Mouse (Mus musculus) kidney, postnatal 36 days (tissue): ENCODE data around the gene Creg2.
"Not testable (repeated sequence)": the region's sequence is repeated elsewhere in the genome, so short reads cannot be mapped to it uniquely, and the experiment has no call there.

ENCODE experiments used
- DNase-seq, 2 experiments: peaks; one replicate each; pipeline ENCODE4 v3.0.0; 2021 to 2022; ENCODE audit warnings: mixed read lengths in 2 of 2

Gene Creg2

DNA sequence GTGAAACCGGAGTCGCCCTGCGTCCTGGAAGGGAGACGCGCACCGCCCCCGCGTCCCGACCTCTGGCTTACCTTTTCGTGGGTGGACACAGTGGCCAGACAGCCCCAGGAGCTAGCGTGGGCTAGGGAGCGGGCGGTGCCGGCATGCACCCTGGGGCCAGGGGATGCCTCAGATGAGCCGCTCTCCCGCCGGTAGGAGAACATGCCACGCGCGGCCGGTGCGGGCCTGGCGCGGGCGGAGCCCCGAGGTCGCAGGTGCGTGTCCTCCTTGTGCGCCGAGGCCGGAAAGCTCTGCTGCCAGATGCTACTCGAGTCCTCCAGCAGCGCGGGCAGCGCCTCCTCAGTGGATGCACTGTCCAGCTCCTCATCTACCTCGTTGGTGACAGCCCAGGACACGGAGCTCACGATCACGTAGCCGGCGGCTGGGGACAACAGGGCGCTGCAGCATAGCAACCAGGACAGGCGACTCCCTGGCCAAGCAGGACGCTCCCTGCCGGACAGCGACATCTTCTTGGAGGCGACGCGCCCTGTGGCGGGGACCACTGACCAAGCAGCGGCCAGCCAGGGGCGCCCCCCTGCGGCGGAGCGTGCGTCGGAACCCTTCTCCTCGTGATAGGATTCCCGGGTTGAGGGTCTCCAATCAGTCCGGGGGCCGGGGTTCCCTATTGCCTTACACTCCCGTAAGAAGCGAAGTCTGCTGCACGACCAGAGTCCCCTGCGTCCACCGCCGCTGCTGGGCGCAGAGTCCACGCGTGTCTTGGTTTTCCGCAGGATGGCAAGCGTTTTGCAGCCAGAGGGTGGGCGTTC, 636 bp downstream of the Creg2 start:
- peak; percentile 38 to 80 for DNase-seq

DNA sequence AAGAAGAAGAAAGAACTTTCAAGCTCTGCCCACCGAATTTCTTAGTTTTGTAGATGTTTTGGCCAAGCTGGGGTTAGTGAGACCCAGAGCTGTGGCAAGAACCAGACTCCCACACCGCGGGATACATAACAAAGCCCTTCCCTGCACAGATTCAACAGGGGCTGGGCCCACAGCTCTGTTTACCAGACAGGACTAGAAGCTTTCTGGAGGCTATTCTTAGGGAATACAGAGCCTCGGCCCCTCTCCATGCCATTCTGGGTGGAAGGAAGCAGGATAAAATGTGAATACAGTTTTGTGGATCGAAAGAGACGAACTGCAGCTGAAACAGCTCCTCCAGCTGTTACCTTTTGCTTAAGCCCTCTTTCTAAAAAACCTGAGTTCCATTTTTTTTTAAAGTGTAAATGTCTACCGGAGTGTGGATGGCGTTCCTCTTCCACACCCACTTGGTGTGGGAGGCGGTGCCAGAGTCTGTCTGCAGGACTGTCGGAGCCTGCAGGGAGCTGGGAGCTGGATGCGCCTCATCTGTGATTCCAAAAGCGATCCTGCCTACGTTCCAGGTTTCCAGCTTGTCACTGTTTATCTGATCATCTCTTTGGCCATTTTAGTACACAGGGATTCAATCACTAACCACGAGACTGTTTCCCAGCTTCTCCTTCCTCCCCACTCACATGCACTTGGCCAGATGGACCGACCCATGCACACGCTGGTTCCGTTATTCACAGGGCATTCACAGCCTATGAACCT, 1.4 kb downstream of the Creg2 start:
- no peak for DNase-seq

GRCm38 (mm10) chr1:39648584-39648983, 2.7 kb downstream of the Creg2 start:
- no peak for DNase-seq

- DNase-seq, result peak; percentile 24 to 46
Measured at GRCm38 (mm10) chr1:39645905-39646759, 5.1 kb downstream of the Creg2 start.

- no peak for DNase-seq
Measured at GRCm38 (mm10) chr1:39644333-39644732, 6.9 kb downstream of the Creg2 start.

GRCm38 (mm10) chr1:39641667-39642066, 9.6 kb downstream of the Creg2 start:
- DNase-seq, result no peak

GRCm38 (mm10) chr1:39637139-39637538, 14.1 kb downstream of the Creg2 start:
- no peak for DNase-seq

GRCm38 (mm10) chr1:39636660-39637059, 14.6 kb downstream of the Creg2 start:
- DNase-seq, result no peak

GRCm38 (mm10) chr1:39636196-39636595, 15.1 kb downstream of the Creg2 start:
- DNase-seq, result no peak

GRCm38 (mm10) chr1:39628606-39629005, 22.7 kb downstream of the Creg2 start:
- DNase-seq, result no peak

DNA sequence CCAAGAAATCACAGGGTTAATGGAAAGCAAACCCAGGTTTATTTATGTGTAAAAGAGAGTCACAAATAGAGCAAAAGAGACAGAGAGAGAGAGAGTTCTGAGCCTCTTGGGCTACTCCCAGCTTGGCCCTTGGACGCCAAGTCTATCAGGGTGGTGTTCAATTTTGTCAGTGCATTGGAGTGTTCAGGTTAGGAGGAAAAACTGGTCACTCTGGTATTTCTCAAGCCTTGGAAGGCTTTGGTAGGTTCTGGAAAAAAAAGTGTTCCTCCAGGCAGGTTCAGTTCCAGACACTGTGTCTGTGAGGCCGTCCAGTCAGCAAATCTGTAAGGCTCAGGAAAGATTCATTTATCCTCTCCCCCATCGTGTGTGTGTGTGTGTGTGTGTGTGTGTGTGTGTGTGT, 25.8 kb downstream of the Creg2 start:
- DNase-seq, result no peak

DNA sequence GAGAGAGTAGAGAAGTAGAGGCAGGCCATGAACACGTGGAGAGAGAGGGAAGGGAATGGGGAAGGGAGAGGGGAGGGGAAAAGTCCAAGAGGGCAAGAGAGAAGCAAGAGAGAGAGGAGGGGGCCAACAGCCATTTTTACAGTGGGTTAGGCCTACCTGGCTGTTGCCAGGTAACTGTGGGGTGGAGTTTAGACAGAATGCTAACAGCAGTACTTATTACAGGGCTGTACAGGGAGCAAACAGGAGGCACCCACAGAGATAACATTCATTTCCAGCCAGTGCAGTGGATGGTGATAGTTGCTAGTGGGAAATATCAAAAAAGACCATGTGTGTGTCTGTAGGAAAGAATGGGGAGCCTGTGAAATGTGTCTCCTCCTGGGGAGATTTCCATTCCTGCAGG, 27.5 kb downstream of the Creg2 start:
- no peak for DNase-seq

DNA sequence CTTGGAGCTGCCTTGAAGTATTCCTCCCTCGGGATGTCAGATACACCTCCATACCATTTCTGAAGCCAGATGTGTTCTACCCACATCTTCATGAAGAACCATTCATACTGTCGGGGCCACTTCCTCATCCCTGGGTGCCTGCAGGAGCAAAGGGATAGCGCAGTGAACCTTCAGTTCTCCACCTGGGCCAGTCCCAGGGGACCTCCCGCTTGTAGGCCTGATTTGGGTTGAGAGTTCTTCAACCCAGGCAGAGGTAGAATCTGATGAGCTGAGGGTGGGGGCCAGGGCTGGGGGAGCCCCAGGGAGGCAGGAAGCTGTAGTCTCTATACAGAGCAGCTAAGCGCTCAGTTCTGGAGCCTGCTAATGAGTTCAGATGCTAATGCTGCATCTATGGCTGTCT, 28.2 kb downstream of the Creg2 start:
- no peak for DNase-seq

DNA sequence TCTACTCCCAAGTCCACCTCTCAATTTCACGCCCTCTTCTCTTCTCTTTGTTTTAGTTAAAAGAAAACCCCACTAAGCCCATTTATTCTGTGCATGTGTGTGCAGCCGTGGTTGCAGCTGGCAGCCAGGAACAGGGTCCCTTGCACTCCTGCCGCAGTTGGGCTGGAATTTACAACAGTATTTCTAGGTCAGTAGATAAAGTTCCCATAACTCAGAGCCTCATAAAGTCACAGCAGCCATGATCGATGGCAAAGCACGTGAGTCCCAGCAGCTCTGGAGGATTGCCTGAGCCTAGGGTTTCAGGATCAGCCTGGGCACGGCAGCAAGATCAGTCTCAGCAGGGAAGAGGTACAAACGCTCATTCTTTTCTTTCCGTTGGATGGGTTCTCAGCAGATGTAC, 32.8 kb downstream of the Creg2 start:
- no peak for DNase-seq

DNA sequence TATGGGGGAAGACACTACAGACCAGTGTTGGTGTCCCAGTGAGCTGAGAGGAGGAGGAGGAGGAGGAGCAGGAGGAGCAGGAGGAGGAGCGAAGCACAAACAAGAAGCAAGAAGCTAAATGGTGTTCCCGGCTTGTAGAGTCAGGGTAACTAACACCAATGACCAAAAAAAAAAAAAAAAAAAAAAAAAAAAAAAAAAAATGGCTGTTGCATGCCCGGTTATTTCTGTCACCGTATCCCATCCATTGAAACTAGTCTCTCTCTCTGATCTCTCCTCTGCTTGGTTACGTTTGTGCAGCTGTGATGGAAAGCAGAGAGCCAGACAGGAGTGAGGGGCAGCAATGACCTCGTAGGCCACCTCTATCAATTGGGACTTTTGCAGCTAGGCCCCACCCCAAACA, 35.7 kb downstream of the Creg2 start:
- no peak for DNase-seq

- DNase-seq, result peak in 1 of 2 experiments; percentile 74
Measured at GRCm38 (mm10) chr1:39614462-39615279, 36.6 kb downstream of the Creg2 start.

DNA sequence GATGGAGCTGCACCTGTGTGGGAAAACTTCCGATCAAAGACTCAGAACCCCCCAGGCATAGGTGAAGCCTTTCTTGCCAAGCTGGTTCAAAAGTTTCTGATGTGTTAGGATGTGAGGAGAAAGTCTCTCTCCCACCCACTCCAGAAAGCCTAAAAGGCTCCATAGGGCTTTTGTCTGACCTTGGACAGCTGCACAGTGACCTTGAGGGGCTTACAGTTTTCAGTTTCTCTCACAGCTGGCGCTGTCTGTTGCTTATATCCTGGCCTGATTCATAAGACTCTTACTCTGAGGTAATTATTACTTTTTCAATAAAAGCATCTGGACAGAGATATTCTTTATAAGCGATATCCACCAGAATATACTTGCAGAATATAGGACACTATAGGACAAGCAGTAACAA, 38.2 kb downstream of the Creg2 start:
- no peak for DNase-seq

DNA sequence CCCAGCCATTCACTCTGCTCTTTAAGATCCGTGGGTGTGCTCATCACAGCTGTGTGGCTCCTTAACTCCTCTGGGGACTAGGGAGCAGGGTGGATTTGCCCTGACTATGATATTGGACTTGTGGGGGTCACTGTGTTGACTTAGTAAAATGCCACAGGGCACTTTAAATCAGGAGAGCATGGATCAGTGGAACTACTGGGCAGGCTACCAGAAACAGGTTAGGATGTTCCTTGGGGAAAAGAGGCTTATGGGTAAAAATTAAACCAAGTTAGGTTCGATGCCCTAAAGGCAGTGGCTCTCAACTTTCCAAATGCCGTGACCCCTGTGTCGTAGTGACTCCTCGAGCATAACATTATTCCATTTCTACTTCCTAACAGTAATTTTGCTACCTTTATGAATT, 38.8 kb downstream of the Creg2 start:
- DNase-seq, result peak; percentile 68 to 81

DNA sequence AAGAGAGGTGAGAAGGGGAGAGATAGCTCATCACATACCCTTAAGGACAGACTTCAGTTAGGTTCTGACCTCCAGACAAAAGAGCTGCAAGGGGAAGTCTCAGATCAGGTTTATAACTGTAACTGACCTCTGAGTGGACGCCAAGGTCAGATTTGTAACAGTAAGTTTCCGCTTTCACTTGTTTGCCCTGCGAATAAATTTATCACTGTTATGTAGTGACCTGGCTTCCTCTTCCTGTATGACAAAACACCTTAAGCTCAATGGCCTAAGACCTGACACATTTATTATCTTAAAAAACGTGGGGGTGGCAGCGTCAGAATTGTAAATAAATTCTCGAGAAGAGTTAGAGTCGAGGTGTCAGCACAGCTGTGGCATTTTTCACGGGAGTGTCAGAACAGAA, 42.7 kb downstream of the Creg2 start:
- DNase-seq, result no peak

DNA sequence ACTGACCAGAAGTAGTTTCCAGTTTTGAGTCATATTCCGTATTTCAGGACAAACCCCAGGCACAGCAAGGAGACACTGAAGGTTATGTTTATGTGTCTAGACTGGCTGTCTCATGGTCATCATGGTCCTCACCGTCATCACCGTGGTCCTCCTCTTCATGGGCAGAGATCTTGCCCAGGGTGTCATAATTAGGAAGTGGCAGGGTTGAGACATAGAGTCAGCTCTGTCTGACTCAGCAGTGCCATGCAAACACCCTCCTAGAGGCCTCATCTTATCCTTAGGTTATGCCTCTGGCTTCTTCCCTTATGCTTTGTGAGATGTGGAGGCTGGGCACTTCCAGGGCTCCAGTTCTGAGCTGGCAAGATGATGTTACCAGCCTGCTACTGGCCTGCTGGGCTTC, 48.8 kb downstream of the Creg2 start:
- DNase-seq, result no peak

DNA sequence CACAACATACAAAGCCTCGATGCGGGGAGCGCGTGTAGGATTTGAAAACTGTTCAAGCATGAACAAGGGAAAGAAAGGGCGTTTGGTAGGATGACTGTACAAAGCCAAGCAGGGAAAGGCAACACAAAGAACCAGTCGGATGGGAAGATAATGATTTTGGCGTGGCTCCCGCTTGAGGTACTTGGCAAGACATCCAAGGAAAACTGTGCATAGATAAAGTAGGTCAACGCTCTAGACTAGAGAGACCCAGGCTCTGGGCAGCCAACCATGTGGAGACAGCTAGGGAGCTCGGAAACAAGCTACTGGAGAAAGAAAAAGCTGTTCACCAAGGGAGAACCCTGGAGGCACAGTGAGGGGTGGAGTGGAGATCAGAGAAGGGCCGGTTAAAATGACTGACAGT, 52.5 kb downstream of the Creg2 start:
- peak; percentile 13 to 29 for DNase-seq

GRCm38 (mm10) chr1:39597135-39597534, 54.1 kb downstream of the Creg2 start:
- not testable (repeated sequence) for DNase-seq
